Mouse (Mus musculus) G1E (cell line): Measurements from ENCODE around the gene Etl4.

Experiments used
- CTCF ChIP-seq: IDR thresholded peaks from 2 replicates; pipeline ENCODE4 v1.5.1; 2012; ENCODE audit warnings: low read depth, low read length, inconsistent platforms, mixed read lengths
- POLR2AphosphoS5 ChIP-seq: IDR thresholded peaks from 2 replicates; pipeline ENCODE4 v1.6.1; 2012; ENCODE audit warnings: low read depth, low read length, inconsistent platforms; ENCODE audit not compliant: insufficient replicate concordance

- no peak for TF ChIP-seq CTCF
- TF ChIP-seq POLR2AphosphoS5: no peak
These were observed 637.1 kb downstream of the Etl4 start for GRCm38 (mm10) chr2:20546496-20547348.
